Mouse (Mus musculus): Measurements from ENCODE around the gene Mrps15.

- no peak for TF ChIP-seq CTCF (IDR thresholded peaks at IDR 0.05; ENCODE audit: low read depth, low read length)
- TF ChIP-seq TAL1 (conservative IDR thresholded peaks at IDR 0.05; ENCODE audit: low read depth, low read length), result no peak
- TF ChIP-seq GATA1 (IDR thresholded peaks at IDR 0.05; ENCODE audit: borderline replicate concordance, low read length), result no peak
- TF ChIP-seq GATA2 (IDR thresholded peaks at IDR 0.05; ENCODE audit: borderline replicate concordance, low read depth, low read length), result no peak
Observed at GRCm38 (mm10) chr4:126025801-126026200, 20.9 kb upstream of the Mrps15 start.
